Mouse (Mus musculus): ENCODE data around the gene Zfp553. TPM values are rescaled to one million over a fixed set of nuclear protein-coding genes. Genes with fewer than 3 reads are reported as not detected.
A peak's percentile ranks its signal among the peaks of the same experiment; 100 is the strongest.

Gene Zfp553
- polyA plus RNA-seq, 1 experiment = not detected

GRCm38 (mm10) chr7:127255965-127256364 is 23.1 kb downstream of the Zfp553 start:
- no peak overlapping the region for H3K27ac ChIP-seq (ENCODE audit: insufficient read depth, low read depth, low read length)
- H3K4me1 ChIP-seq (ENCODE audit: control insufficient read depth, insufficient read depth, low read length) = peaks cover 2% of the 10 kb centered on the region; the same call in 1 of the 2 replicates
- WGBS = 100% methylated on average over 2 of the region's 2 CpGs
- H3K4me3 ChIP-seq (ENCODE audit: insufficient read depth, low read depth, low read length) = no peak overlapping the region
- TF ChIP-seq POLR2A (IDR thresholded peaks at IDR 0.05; ENCODE audit: insufficient read depth, low read depth, low read length) (no peak), CTCF (IDR thresholded peaks at IDR 0.05; ENCODE audit: insufficient read depth, low read depth, low read length) (no peak)

DNA sequence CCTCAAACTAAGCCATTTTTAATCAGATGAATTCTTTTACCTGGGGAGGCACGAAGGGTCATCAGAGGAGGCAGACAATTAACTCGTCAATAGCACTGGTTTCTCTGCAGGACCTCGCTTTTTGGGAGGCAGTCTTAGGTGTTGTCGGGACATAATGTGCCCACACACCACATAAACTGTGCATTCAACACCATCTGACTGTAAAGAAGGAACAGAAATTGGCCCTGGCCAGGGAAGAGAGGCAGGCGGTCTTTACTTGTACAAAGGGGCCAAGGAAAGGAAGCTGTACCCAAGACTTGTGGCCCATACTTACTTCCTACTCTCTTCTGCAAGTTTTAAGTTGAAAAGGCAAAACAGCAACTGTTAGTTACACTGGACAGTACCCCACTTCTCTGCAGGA is 23.7 kb downstream of the Zfp553 start:
- H3K4me1 ChIP-seq (ENCODE audit: control insufficient read depth, insufficient read depth, low read length) = peaks cover 2% of the 10 kb centered on the region; the same call in 1 of the 2 replicates
- no peak for TF ChIP-seq CTCF (IDR thresholded peaks at IDR 0.05; ENCODE audit: insufficient read depth, low read depth, low read length)
- no peak for TF ChIP-seq POLR2A (IDR thresholded peaks at IDR 0.05; ENCODE audit: insufficient read depth, low read depth, low read length)
- WGBS = 87% methylated on average over 5 of the region's 5 CpGs
- no peak overlapping the region for H3K4me3 ChIP-seq (ENCODE audit: insufficient read depth, low read depth, low read length)
- H3K27ac ChIP-seq (ENCODE audit: insufficient read depth, low read depth, low read length) = no peak overlapping the region

- WGBS = 54% methylated on average over 8 of the region's 8 CpGs
- H3K4me3 ChIP-seq (ENCODE audit: insufficient read depth, low read depth, low read length) = no peak overlapping the region
These were observed 26.5 kb downstream of the Zfp553 start for GRCm38 (mm10) chr7:127259186-127259905.

GRCm38 (mm10) chr7:127260309-127261111 is 27.6 kb downstream of the Zfp553 start, which contains the start of gene Dctpp1:
TSS of gene Dctpp1 (minus strand) at chr7:127260709.
- peak within 1 kb of the TSS; percentile 67 for H3K4me3 ChIP-seq (ENCODE audit: insufficient read depth, low read depth, low read length)
- H3K4me1 ChIP-seq (ENCODE audit: control insufficient read depth, insufficient read depth, low read length) = no peaks in the 10 kb centered on the region
- peak within 1 kb of the TSS; percentile 7; the same call in 1 of the 2 replicates for H3K27ac ChIP-seq (ENCODE audit: insufficient read depth, low read depth, low read length)
- WGBS = under 1% methylated on average over 50 of the region's 50 CpGs
- TF ChIP-seq CTCF (IDR thresholded peaks at IDR 0.05; ENCODE audit: insufficient read depth, low read depth, low read length) (peak; percentile 79), POLR2A (IDR thresholded peaks at IDR 0.05; ENCODE audit: insufficient read depth, low read depth, low read length) (peak; percentile 63)

More at GRCm38 (mm10) chr7:127259186-127259905, 26.5 kb downstream of the Zfp553 start:
- Histone ChIP-seq H3K27ac (ENCODE audit: insufficient read depth, low read depth, low read length) (no peak overlapping the region), H3K4me1 (ENCODE audit: control insufficient read depth, insufficient read depth, low read length) (no peaks in the 10 kb centered on the region; the same call in 1 of the 2 replicates)
- TF ChIP-seq POLR2A (IDR thresholded peaks at IDR 0.05; ENCODE audit: insufficient read depth, low read depth, low read length) (no peak), CTCF (IDR thresholded peaks at IDR 0.05; ENCODE audit: insufficient read depth, low read depth, low read length) (no peak)

GRCm38 (mm10) chr7:127262218-127262961 is 29.5 kb downstream of the Zfp553 start:
- no peak overlapping the region for H3K4me3 ChIP-seq (ENCODE audit: insufficient read depth, low read depth, low read length)
- no peak overlapping the region for H3K27ac ChIP-seq (ENCODE audit: insufficient read depth, low read depth, low read length)
- 80% methylated on average over 10 of the region's 10 CpGs for WGBS
- peaks cover 2% of the 10 kb centered on the region; the same call in 1 of the 2 replicates for H3K4me1 ChIP-seq (ENCODE audit: control insufficient read depth, insufficient read depth, low read length)
- TF ChIP-seq CTCF (IDR thresholded peaks at IDR 0.05; ENCODE audit: insufficient read depth, low read depth, low read length) (no peak), POLR2A (IDR thresholded peaks at IDR 0.05; ENCODE audit: insufficient read depth, low read depth, low read length) (no peak)

- H3K27ac ChIP-seq (ENCODE audit: insufficient read depth, low read depth, low read length) = no peak overlapping the region
- no peak overlapping the region for H3K4me3 ChIP-seq (ENCODE audit: insufficient read depth, low read depth, low read length)
- peaks cover 2% of the 10 kb centered on the region; the same call in 1 of the 2 replicates for H3K4me1 ChIP-seq (ENCODE audit: control insufficient read depth, insufficient read depth, low read length)
- WGBS = 96% methylated on average over 3 of the region's 3 CpGs
- TF ChIP-seq POLR2A (IDR thresholded peaks at IDR 0.05; ENCODE audit: insufficient read depth, low read depth, low read length) (no peak), CTCF (IDR thresholded peaks at IDR 0.05; ENCODE audit: insufficient read depth, low read depth, low read length) (no peak)
These were observed 30.7 kb downstream of the Zfp553 start for GRCm38 (mm10) chr7:127263526-127263925.

DNA sequence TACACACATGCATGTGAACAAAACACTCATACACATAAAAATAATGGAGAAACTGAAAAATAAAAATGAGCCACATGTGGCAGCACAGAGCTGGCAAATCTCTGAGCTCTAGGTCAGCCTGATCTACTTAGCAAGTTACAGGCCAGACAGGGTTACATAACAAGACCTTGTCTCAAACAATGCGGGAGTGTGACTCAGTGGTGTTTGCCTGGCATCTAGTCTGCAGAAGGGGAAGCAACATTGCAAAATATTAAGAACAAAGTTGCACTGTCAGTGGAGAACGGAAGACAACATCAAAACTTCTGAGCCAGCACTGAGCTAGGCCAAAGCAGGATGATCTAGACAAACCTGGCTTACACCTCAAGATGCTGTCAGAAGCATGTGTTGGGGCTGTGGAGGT is 37.4 kb downstream of the Zfp553 start:
- Histone ChIP-seq H3K27ac (ENCODE audit: insufficient read depth, low read depth, low read length) (no peak overlapping the region), H3K4me1 (ENCODE audit: control insufficient read depth, insufficient read depth, low read length) (peaks cover 13% of the 10 kb centered on the region), H3K4me3 (ENCODE audit: insufficient read depth, low read depth, low read length) (no peak overlapping the region)
- no peak for TF ChIP-seq CTCF (IDR thresholded peaks at IDR 0.05; ENCODE audit: insufficient read depth, low read depth, low read length)
- TF ChIP-seq POLR2A (IDR thresholded peaks at IDR 0.05; ENCODE audit: insufficient read depth, low read depth, low read length) = no peak
- WGBS = 63% methylated on average over 2 of the region's 2 CpGs

- no peak overlapping the region for H3K27ac ChIP-seq (ENCODE audit: insufficient read depth, low read depth, low read length)
- H3K4me3 ChIP-seq (ENCODE audit: insufficient read depth, low read depth, low read length) = no peak overlapping the region
- TF ChIP-seq CTCF (IDR thresholded peaks at IDR 0.05; ENCODE audit: insufficient read depth, low read depth, low read length) (no peak), POLR2A (IDR thresholded peaks at IDR 0.05; ENCODE audit: insufficient read depth, low read depth, low read length) (no peak)
- peaks cover 13% of the 10 kb centered on the region for H3K4me1 ChIP-seq (ENCODE audit: control insufficient read depth, insufficient read depth, low read length)
- WGBS = 96% methylated on average over 5 of the region's 5 CpGs
These were observed 37.8 kb downstream of the Zfp553 start for GRCm38 (mm10) chr7:127270666-127271065.

All from olfactory bulb, adult 2 months (tissue).